Mouse (Mus musculus): ENCODE measurements around the gene Zkscan14. TPM values are rescaled to one million over a fixed set of nuclear protein-coding genes. Genes with fewer than 3 reads are reported as not detected.

The Zkscan14 gene
- polyA plus RNA-seq (2012; rRNA removed) = 6.3 and 6.5 TPM in 2 replicates

DNA sequence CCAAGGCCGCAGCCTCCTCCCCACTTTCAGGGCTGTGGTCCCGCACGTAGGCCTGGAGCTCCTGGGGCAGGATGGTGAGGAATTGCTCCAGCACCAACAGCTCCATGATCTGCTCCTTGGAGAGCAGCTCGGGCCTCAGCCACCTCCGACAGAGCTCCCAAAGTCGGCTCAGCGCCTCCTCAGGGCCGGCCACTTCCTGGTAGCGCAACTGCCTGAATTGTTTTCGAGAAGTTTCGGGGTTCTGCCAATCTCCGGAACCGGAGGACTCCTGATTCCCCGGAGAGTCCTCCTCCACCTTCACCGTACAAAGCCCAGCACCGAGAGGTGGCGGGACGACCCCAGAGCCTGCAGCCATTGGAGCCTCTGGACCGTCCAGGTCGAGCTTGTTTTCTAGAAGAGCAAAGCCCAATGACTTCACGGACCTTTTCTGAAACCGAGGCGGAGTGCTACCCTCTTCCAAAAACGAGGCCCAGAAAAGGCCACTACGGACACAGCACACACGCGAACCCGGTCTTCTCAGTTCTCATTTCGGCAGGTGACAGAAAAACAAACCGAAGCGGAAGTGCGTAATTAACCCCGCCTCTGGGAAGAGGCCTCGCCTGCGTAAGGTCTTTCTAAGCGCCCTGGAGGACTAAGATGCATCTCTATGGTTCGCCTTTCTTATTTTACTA is at the start of gene Zkscan14:
TSS of gene Zkscan14 (minus strand) at position 548 of the 671 bp plus-strand sequence.

DNA sequence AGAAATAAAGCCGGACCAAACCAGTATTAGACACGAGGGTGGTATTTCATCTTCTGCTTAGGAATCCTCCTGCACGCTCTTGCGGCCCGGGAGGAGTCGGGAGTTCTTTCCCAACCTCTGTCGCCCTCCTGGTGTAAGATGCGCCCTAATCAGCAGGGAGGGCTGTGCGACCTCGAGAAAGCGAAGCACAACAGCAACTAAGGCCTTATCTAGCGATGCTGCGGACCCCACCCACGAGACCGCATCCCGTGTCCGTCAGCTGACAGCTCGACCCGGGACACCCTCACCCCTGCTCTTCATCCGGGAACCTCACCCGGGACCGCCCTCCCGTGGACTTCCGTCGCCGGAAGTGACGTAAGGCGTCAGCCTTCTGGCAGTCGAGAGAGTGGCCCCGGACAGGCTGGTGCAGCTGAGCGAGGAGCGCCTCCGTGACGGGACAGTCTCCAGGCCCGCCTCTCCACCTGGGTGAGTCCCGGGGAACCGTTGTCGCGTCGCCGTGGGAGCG is 29.8 kb upstream of the Zkscan14 start, which contains the start of gene Zfp655:
TSS of gene Zfp655 (plus strand) at position 349 of the 505 bp plus-strand sequence.

GRCm38 (mm10) chr5:145203936-145204691 is 2.4 kb upstream of the Zkscan14 start, which contains the start of gene Zkscan5:
Gene Zkscan5 (plus strand): TSS chr5:145204562.

GRCm38 (mm10) chr5:145191962-145192361 is 9.7 kb downstream of the Zkscan14 start, which contains the start of gene Atp5j2:
Gene Atp5j2 (minus strand): TSS chr5:145192062.

DNA sequence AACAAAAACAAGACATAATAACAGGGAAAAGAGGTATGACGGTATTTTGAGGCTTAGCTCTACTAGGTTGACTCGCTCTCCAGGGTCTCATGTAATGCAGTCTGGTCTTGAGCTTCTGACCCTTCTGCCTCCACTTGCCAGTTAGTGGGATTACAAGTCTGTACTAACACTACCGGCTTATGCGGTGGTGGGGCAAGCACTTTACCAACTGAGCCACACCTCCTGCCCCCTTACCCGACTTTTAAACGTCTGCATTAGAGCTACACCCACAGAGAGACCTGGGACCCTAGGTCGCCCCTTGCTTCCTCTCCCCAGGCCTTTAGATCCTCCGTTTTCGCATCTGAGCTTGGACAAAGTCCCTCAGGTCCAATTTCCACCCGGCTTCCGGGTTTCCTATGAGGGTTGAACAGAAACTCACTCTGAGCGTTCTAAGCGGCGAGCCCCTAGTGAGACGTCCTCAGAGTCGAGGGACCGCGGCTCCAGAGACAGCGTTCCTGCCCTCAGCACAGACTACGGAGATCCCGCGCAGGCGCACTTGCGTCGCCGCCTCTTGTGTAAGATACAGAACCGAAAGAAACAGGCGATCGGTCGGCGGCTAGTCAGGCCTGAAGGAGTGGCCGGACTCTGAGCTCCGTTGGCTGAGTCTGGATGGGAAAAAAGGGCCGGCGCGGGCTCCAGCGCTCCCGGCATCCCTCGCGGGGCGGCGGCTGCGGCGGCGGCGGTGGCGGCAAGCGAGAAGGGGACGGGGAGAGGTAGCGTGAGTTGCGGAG is 34.9 kb downstream of the Zkscan14 start, which contains the start of the genes Ptcd1 and Cpsf4:
TSS of gene Ptcd1 (minus strand) at position 573 of the 770 bp plus-strand sequence.
TSS of gene Cpsf4 (plus strand) at position 678 of the 770 bp plus-strand sequence.

Other genes starting within 250 kb of the Zkscan14 start
- 49.0 and 53.6 TPM in 2 replicates for gene Smurf1, start 236.0 kb downstream of the Zkscan14 start, polyA plus RNA-seq (2012; rRNA removed)
- not detected in 2 replicates for gene Gm4871, start 169.1 kb downstream of the Zkscan14 start, polyA plus RNA-seq (2012; rRNA removed)
- gene 1700018F24Rik, start 158.9 kb downstream of the Zkscan14 start, polyA plus RNA-seq (2012; rRNA removed) = not detected in 2 replicates
- gene Arpc1a, start 118.0 kb downstream of the Zkscan14 start, polyA plus RNA-seq (2012; rRNA removed) = 265 and 275 TPM in 2 replicates
- gene Kpna7, start 117.8 kb downstream of the Zkscan14 start, polyA plus RNA-seq (2012; rRNA removed) = 0.07 TPM in 1 of 2 replicates, not detected in the other
- 66.6 and 73.3 TPM in 2 replicates for gene Arpc1b, start 87.7 kb downstream of the Zkscan14 start, polyA plus RNA-seq (2012; rRNA removed)
- gene Pdap1, start 61.6 kb downstream of the Zkscan14 start, polyA plus RNA-seq (2012; rRNA removed) = 116 and 119 TPM in 2 replicates
- gene Bud31, start 61.5 kb downstream of the Zkscan14 start, polyA plus RNA-seq (2012; rRNA removed) = 130 and 142 TPM in 2 replicates
- 20.2 and 20.8 TPM in 2 replicates for gene Ptcd1, start 34.8 kb downstream of the Zkscan14 start, polyA plus RNA-seq (2012; rRNA removed)
- gene Cpsf4, start 34.7 kb downstream of the Zkscan14 start, polyA plus RNA-seq (2012; rRNA removed) = 76.1 and 81.7 TPM in 2 replicates
- gene Atp5j2, start 9.8 kb downstream of the Zkscan14 start, polyA plus RNA-seq (2012; rRNA removed) = 315 and 348 TPM in 2 replicates
- gene Zkscan5, start 2.7 kb upstream of the Zkscan14 start, polyA plus RNA-seq (2012; rRNA removed) = 10.2 and 10.4 TPM in 2 replicates
- 17.8 and 18.6 TPM in 2 replicates for gene Zfp655, start 29.8 kb upstream of the Zkscan14 start, polyA plus RNA-seq (2012; rRNA removed)
- 15.4 and 17.4 TPM in 2 replicates for gene Zscan25, start 78.6 kb upstream of the Zkscan14 start, polyA plus RNA-seq (2012; rRNA removed)
- gene Cyp3a57, start 143.4 kb upstream of the Zkscan14 start, polyA plus RNA-seq (2012; rRNA removed) = 0.03 and 0.04 TPM in 2 replicates

Data from central nervous system, embryonic 18 days (tissue).